Mouse (Mus musculus) ES-E14 (cell line): ENCODE measurements around the gene Gm49425.

Experiments
- HCFC1 ChIP-seq: IDR thresholded peaks from 2 replicates; pipeline ENCODE4 v1.6.1; 2012; ENCODE audit warnings: low read length, inconsistent platforms, borderline replicate concordance; ENCODE audit not compliant: insufficient read depth
- MAFK ChIP-seq: IDR thresholded peaks from 2 replicates; pipeline ENCODE4 v1.6.1; 2014; ENCODE audit warnings: mild to moderate bottlenecking, low read depth, low read length, inconsistent platforms; ENCODE audit not compliant: insufficient read depth

DNA sequence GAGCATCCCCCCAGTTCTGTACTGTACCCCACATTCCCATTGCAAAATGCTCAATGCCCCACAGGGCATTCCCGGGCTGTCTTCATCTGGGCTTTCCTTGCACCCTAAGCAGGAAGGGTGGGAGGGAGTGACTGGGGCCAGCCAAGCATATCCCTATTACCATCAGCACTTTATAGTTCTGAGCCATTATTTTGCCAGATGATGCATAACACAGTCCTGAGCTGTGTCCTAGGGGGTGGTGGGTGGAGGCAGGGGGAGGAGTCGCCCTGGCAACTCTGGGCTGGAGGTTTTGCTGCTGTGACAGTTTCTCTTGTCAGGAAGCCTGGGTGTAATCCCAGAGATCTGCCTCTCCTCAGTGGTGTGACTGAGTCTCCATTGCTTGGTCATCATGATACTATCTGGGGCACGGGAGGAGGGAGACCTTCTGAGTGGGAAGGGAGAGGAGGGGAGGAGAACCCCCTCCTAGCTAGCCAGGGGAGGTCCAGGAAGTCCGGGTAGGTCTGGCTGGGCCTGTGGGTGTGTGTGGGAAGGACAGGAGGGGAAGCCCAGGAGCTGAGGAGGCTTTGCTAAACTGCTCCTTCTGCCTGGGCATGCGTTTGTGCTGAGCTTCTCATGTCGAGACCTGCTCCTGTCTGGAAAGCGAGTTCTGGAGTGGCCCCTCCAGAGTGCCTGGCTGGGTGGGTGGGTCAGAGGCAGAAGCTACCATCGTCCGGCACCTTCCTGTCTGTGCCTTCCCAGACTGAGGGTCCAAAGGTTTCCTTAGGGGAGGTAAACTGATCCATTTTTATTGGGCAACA, 19.2 kb upstream of the Gm49425 start:
- TF ChIP-seq HCFC1 = no peak
- no peak for TF ChIP-seq MAFK
